8 mouse cellular contexts compared by ENCODE assay signal in the genomic region with DNA sequence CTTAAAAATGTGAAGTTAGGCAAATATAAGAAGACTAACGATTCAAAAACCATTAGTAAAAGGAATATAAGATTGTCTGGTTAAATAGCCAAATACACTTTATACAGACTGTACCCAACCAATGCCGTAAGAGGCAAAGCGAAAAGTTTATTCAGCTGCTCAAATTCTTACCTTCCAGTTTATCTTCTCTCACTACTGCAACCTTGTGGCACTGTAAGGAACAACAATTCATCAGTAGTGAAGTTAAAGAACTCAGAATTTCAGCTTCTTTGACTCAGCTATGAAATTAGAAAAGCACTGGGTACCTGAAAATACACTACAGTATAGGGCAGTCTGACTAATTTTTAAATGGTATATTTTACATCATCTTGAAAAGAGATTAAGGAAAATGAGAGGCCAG. TPM values are rescaled to one million over a fixed set of nuclear protein-coding genes. Genes with fewer than 3 reads are reported as not detected.
DNase-seq lines count a peak whose midpoint lies in the region.

No protein-coding gene starts in this region.

- peak; percentile 48 for DNase-seq in cerebellum, adult 9-10 months
- DNase-seq in cerebellum, adult 11-12 months: no peak
- DNase-seq in left cerebral cortex, postnatal 14 days (ENCODE audit: low spot score in 2 of 2): peak; percentile 56 to 57
- no peak for DNase-seq in left cerebral cortex, adult 11 months (ENCODE audit: low spot score)
- DNase-seq in ES-CJ7 (ENCODE audit: low read depth, low spot score): peak; percentile 23
- DNase-seq in fibroblast of lung, adult 2 months (ENCODE audit: low read depth): peak; percentile 27
- no peak for DNase-seq in gastrocnemius, postnatal 25 days
- no peak for DNase-seq in left cerebral cortex, postnatal 10 days (ENCODE audit: extremely low spot score in 1 of 2, low spot score in 2 of 2)

- intact Hi-C loops in left cerebral cortex, postnatal 14 days (cut with DNase I): loop anchor here (1.0 to 10.0 kb wide), 3 partner anchors 101 to 184 kb away; a partner anchor contains a TSS
- intact Hi-C loops in left cerebral cortex, postnatal 10 days (cut with DNase I): loop anchor here (2.0 to 5.0 kb wide), 2 partner anchors 101 to 120 kb away; a partner anchor contains a TSS

RNA-seq across cellular contexts. Expression of a gene that starts 13.0 kb away (rescaled TPM):
- total RNA-seq in left cerebral cortex, postnatal 14 days (2021): 10 to 100 TPM; 25.7 to 31.7 TPM
- total RNA-seq in gastrocnemius, postnatal 25 days (2021): 1 to 10 TPM; 5.1 to 5.3 TPM
- 10 to 100 TPM; 32.6 to 36.3 TPM for total RNA-seq in left cerebral cortex, postnatal 10 days (2021)

RNA-seq across cellular contexts. Expression of a gene that starts 50.7 kb away (rescaled TPM):
- 1 to 10 TPM; 4.3 to 5.5 TPM for total RNA-seq in left cerebral cortex, postnatal 14 days (2021)
- total RNA-seq in gastrocnemius, postnatal 25 days (2021): 1 to 10 TPM; 4.1 to 4.2 TPM
- 1 to 10 TPM; 4.8 to 5.2 TPM for total RNA-seq in left cerebral cortex, postnatal 10 days (2021)

Comparison
In these comparisons a context has a peak if more than half of its experiments do, and no peak if none do; other contexts are left out.
1. DNase-seq: peak in cerebellum, adult 9-10 months (single experiment), left cerebral cortex, postnatal 14 days (2 of 2), ES-CJ7 (single experiment) and fibroblast of lung, adult 2 months (single experiment); none in cerebellum, adult 11-12 months (single experiment), left cerebral cortex, adult 11 months (single experiment), gastrocnemius, postnatal 25 days (single experiment) and left cerebral cortex, postnatal 10 days (0 of 2).
2. RNA of a gene that starts 13.0 kb away (total RNA-seq): 32.6 to 36.3 TPM in left cerebral cortex, postnatal 10 days and 25.7 to 31.7 TPM in left cerebral cortex, postnatal 14 days; 5.1 to 5.3 TPM in gastrocnemius, postnatal 25 days; every median in the first group is over 4 times any median in the second.